Mouse (Mus musculus) cerebellum, adult (tissue): ENCODE results near the gene Ubap2.

Experiments
- ATAC-seq: cut with Nextera tagmentation; 2 replicates; pipeline ENCODE4 v1.9.2; 2017; ENCODE audit warnings: mild to moderate bottlenecking, moderate library complexity, mixed read lengths; ENCODE audit not compliant: insufficient number of reproducible peaks, low FRiP score, low TSS enrichment

Gene Ubap2

GRCm38 (mm10) chr4:41274980-41275850 is at the start of gene Ubap2:
Ubap2 (minus strand) TSS chr4:41275144.
- peak; percentile 96 for ATAC-seq

DNA sequence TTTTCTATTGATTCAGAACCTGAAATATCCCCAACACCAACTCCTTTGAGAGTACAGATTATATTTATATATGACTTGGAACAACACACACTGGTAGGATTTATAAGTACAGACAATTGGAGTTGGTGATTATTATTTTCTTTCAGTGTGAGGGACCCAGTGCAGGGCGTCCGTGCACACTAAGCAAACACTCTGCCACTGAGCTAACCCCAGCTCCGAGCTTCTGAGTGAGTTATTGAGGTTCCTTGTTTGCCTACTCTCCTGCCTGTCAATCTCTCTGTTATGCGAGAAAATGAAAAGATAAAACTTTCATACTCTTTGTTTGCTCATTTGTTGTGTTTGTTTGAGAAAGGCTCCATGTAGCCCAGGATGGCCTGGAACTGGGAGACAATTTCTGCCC is 46.0 kb upstream of the Ubap2 start:
- no peak for ATAC-seq

GRCm38 (mm10) chr4:41318267-41318666 is 43.3 kb upstream of the Ubap2 start:
- ATAC-seq: no peak

DNA sequence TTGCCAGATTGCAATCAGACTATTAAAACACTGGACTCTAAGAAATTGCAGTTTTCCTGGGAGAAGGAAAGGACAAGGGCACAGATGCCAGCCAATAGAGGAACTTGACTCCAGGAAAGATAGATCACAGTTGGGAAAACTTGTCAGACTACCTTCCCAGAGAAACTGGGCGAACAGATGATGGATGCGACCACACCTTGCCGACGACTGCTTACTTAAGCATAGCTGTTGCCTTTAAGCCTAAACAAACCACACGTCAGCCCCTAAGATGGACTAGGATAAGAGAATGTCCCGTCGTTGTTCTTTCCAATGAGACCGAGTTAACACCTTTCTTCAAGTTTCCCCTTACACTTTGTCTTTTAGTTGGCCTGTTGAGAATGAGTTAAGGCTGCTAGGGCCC is 40.2 kb upstream of the Ubap2 start:
- ATAC-seq: no peak

- peak; percentile 96 for ATAC-seq
Observed at GRCm38 (mm10) chr4:41314141-41315129, 39.5 kb upstream of the Ubap2 start, which contains the start of gene Dcaf12. Dcaf12 (minus strand) TSS chr4:41314889.

DNA sequence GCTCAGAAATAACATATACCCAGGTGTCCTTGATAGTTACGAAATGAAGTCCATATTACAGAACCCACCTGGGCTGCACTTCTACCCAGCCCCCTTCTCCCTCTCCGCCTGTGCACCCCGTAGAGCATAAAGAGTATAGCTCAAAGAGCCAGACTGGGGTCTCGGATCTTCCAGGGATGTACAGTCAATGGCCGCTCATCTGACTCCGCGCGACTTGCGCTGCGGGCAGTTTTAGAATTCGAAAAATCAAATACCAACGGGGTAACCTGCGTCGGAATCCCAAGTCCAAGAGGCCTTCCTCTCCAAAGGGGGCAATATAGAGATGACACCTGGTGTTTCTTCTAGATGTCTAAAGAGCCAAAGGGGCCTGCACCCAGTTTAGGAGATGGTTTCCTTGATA is 38.8 kb upstream of the Ubap2 start:
- ATAC-seq: no peak

DNA sequence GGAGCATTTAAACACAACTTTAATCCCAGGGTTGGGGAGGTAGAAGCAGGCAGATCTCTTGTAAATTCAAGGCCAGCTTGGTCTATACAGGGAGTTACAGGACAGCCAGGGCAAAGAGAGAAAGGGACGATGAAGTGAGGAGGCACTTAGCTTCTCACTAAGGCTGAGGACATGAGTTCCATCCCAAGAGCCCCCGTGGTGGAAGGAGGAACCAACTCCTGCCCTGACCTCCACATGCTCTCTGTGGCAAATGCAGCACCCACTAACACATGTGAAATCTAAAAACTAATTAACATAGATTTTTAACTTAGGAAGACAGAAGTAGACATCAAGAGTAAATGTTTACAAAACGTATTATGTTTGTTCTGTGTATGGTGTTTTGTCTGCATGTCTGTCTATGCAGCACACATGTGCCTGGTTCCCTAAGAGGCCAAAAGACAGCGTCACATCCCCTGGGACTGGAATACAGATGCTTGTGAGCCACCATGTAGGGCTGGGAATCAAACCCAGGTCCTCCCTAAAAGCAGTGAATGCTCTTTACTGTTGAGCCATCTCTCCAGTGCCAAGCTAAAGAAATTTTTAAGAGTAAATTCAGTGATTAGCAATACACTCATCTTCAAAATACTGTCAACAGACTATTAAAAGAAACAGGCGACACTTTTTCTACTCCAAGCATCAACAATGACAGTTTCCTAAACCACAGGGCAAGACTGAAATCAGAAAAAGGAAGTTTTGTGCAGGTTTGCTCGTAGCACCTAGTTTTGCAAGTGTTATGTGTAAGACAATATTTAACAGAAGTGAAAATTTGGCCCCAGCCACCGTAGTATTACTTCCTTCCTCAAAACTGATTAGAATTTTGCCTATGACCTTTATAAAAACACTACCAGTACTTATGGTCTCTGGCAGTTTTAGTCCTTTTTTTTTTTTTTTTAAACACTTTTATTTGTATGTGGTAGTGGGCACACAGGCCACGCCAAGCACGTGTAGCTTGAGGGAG is 35.9 kb upstream of the Ubap2 start:
- no peak for ATAC-seq

GRCm38 (mm10) chr4:41307406-41307805 is 32.5 kb upstream of the Ubap2 start:
- ATAC-seq: no peak

- ATAC-seq: 0 out of 2 replicates have a peak, but pooled peaks have one; percentile 45
Observed at GRCm38 (mm10) chr4:41304302-41304701, 29.4 kb upstream of the Ubap2 start.

- no peak for ATAC-seq
Observed at GRCm38 (mm10) chr4:41303671-41304070, 28.7 kb upstream of the Ubap2 start.

GRCm38 (mm10) chr4:41298976-41299375 is 24.0 kb upstream of the Ubap2 start:
- no peak for ATAC-seq

GRCm38 (mm10) chr4:41295960-41296359 is 21.0 kb upstream of the Ubap2 start:
- no peak for ATAC-seq

DNA sequence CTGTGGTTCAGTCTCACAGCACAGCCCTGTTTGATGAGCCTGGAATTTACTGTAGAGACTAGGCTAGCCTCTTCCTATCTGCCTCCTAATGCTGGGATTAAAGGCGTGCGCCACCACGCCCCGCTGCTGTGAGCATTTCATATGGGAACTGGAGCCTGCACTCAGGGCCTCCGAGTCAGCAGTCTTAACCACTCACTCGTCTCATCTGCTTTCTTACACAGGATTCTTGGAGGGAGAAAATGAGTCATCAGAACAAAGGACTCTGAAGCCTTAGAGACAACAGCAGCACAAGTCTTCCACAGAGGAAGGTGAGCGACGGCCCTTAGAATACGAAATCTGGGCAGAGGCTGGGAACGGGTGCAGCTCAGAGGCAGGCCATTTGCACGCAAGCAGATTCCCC is 20.6 kb upstream of the Ubap2 start:
- ATAC-seq: no peak

DNA sequence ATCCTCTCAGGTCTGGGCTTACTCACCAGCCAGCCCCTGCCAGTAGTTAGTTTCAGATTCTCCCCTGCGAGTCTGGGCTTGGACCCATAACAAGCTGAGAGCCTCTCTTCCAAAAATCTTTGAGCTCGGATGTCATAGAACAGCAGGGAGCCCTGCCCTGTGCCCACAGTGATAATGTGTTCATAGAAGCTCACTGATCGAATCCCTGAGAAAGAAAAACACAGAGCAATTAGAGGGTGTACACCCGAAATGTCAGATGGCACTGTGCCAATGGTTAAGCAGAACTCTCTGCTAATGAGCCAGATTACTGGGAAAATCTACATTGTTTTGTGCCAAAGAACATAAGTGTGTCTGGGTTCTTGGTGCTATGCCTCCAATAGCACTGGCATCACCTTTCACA is 19.0 kb upstream of the Ubap2 start:
- ATAC-seq: no peak

GRCm38 (mm10) chr4:41289802-41290201 is 14.9 kb upstream of the Ubap2 start:
- no peak for ATAC-seq

- ATAC-seq: no peak
Observed at GRCm38 (mm10) chr4:41286420-41286819, 11.5 kb upstream of the Ubap2 start.

- ATAC-seq: no peak
Observed at GRCm38 (mm10) chr4:41284087-41284486, 9.1 kb upstream of the Ubap2 start.

DNA sequence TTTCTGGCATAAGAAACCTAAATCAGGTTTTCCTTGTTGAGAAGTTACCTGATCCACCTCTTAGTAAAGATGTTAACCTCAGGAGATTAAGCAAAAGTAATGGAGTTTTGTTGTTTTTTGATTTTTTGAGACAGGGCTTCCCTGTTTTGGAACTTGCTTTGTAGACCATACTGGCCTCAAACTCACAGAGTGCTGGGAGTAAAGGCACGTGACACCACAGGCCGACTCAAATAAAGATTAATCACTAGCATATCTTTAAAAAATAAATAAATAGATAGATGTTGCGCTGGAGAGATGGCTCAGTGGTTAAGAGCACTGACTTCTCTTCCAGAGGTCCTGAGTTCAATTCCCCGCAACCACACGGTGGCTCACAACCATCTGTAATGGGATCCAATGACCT is 983 bp upstream of the Ubap2 start:
- no peak for ATAC-seq

DNA sequence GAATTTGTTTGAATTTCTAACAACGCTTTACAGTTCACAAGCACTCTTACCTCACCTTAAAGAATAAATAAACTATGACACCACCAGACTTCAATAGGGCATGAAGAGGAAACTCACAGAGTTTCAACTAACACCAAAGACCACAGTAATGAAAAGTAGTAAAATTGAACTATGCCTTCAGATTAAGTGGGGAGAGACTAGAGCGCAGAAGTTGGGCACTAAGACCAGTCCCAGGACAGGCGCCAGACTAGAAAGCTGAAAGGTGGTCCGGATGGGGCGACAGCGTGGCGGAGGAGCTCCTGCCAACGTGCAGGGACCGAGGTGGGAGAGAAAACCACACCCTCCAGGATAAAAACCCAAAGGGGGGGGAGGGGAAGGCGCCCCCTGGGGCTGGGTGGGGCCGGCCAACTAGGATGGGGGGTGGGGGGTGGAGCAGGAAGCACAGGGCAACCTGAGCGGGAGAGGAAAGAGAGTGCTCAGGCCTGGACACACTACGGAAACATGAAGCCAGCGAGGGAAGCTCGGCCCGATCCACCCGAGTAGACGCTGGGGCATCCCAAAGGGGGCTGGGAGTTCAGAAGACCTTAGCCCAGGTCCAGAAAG is 466 bp downstream of the Ubap2 start:
- ATAC-seq: peak; percentile 57
